Mouse (Mus musculus): ENCODE data around the gene C1qtnf6.

DNA sequence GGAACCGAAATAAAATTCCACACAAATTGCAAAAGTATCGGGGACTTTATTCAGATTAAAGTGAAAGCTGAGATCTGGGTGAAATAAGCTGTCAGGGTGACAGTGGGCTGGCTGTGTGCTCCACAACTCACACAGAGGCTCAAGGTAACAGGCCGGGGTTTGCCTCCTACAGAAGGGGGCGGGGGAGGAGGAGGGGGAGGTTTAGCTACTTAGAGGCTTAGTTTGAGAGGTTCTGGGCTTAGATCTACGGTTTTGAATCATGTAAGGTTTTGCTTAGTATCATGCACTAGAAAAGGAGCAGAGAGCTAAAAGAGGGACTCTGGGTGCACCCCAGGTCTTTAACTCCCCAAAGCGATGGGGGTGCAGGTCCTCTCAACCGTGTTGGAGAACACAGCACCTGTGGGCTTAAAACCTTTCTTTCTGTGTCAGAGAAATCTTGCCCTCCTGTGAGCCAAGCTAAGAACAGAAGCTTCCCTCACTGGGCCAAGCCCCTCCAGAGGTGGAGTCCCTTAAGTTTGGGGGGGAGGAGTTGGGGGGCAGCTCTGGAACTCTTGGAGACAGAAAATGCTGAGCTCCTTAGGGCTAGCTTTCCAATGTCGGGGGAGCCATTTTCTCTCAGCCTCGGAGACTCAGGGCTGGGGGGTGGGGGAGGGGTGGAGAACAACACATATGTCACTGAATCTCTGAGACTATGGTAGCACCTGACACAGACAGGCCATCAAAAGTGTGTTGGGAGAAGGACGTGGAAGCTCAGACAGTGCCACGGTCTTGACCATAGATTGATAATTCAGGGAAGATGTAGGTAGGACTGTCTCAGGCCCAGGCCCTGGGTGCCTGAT lies 28.1 kb upstream of the C1qtnf6 start:
- TF ChIP-seq BHLHE40 (IDR thresholded peaks at IDR 0.05; ENCODE audit: low read depth, low read length) (no peak), CTCF (conservative IDR thresholded peaks at IDR 0.05 in 1 of 2, IDR thresholded peaks at IDR 0.05 in 1 of 2; ENCODE audit: low read depth in 2 of 2, low read length in 2 of 2) (no peak), MAZ (IDR thresholded peaks at IDR 0.05; ENCODE audit: low read depth, low read length) (no peak), SMC3 (IDR thresholded peaks at IDR 0.05; ENCODE audit: low read depth, low read length) (no peak), KAT2A (IDR thresholded peaks at IDR 0.05; ENCODE audit: insufficient replicate concordance, low read length) (no peak), RAD21 (IDR thresholded peaks at IDR 0.05; ENCODE audit: low read depth, low read length) (no peak)

Data from CH12.LX (cell line).